Mouse (Mus musculus) gastrocnemius, adult 8-10 months (tissue): ENCODE data around the gene Acbd3. TPM values are rescaled to one million over a fixed set of nuclear protein-coding genes. Genes with fewer than 3 reads are reported as not detected.

ENCODE experiments used
- DNase-seq, 2 experiments: peaks; one replicate each; pipeline ENCODE4 v3.0.0; 2022; ENCODE audit warnings: low spot score in 2 of 2
- total RNA-seq, 4 experiments: library from RNA; stranded (reverse); gene quantifications; 2 replicates each; pipeline ENCODE4 v1.2.4; 2022

Acbd3 gene
- total RNA-seq, result 10 to 100 TPM; 10.2 to 15.0 (median 13.6) TPM

DNA sequence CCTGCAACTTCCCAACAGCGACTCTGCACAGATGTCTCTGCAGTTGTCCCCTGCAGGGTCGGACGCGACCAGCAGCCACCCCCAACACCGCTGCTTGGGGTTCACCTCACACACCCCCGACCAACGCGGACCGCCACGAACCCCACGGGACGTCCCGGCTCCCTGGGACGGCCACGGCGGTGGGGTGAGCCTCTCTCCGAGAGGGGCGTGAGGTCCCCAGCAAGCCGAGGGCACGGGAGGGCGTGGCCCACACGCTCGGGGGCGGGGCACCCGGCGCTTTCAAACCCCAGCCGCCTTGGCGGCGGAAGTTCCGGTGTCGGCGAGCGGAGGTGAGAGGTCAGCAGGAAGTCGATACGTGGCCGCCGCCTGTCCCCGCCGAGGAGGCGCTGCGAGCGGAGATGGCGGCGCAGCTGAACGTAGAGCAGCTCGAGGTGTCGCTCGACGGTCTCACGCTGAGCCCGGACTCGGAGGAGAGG lies at the start of gene Acbd3:
Acbd3 (plus strand) TSS at position 340 of the 476 bp plus-strand sequence.
- DNase-seq, result peak; percentile 79 to 87

GRCm38 (mm10) chr1:180691284-180691683 lies 34.6 kb upstream of the Acbd3 start:
- DNase-seq, result no peak

GRCm38 (mm10) chr1:180696626-180697352 lies 29.1 kb upstream of the Acbd3 start, which contains the start of gene Mixl1:
Gene Mixl1, minus strand, starts transcription at chr1:180697034.
- DNase-seq, result no peak

GRCm38 (mm10) chr1:180698063-180698462 lies 27.8 kb upstream of the Acbd3 start:
- no peak for DNase-seq

GRCm38 (mm10) chr1:180703400-180703799 lies 22.4 kb upstream of the Acbd3 start:
- no peak for DNase-seq

DNA sequence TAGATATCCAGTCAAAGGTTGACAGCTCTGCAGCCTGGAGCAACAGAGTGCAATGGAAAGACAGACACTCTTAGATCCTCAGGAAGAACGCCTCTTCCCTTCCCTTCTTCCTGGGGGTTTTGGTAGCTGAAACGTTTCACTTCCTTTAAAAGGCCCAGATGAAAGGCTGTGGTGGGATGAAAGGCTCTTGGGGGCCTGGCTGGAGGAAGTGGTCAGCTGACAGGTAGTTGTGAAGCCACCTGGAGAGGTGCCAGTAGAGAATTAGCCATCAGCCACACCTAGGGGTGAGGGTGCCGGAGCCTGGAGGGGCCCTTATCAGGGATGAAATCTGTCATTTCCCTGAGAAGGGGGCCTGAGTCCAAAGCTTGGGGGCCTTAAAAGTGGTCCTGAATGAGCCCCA lies 18.5 kb upstream of the Acbd3 start:
- DNase-seq, result no peak

- DNase-seq, result no peak
Measured at GRCm38 (mm10) chr1:180707813-180708212, 18.0 kb upstream of the Acbd3 start.

DNA sequence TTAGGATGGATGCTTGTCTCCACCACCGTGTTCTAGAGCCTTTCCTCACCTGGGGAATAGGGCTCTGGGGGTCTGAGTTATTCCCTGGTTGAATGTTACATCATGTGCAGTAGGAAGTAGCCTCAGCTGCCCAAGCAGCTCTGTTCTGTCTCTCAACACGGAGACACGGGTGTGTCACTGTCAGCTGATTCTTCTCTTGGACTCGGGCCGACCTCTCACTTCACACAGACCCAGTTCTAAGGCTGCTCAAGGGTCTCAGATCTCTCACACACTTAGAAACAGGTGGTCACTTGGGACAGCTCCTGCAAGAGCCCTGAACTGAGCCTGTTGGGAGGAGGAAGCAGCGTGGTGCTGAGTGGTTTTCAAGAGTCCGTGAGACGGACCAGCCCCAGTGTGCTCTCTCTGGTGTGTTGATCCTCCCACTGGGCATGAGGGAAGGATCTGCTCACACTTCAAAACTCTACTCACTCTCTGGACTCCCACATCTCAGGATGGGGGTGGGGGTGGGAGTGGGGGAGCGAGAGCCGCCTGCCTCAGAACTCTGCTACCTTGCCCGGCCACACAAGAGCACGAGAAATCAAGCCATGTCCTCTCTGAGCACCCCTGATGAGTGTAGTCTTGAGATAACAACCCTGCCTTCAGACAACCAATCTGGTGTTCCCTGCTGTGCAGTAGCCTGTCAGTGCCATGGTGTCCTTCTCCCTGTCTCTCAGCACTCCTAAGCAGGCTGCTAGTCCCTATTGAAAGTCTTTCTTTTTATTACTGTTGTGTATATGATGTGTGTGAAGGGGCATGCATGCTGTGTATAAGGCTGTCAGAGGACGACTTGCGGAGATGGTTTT lies 16.7 kb upstream of the Acbd3 start:
- DNase-seq, result no peak

DNA sequence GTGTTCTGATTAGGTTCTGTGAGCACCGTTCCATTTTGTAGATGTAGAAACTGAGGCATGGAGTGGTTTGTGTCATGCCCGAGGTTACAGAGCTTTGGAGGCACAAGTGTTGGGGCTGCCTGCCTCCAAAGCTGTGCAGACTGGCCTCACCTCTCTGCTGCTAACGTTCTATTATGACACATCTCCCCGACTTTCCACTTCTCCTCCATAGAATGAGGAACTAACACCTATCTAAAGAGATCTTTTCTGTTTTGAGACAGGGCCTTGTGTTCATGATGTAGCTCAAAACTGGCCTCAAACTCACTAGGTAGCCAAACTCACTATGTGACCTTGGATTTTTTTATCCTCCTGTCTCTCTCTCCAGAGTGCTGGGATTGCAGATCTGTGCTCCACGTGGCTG lies 7.1 kb upstream of the Acbd3 start:
- DNase-seq, result no peak

GRCm38 (mm10) chr1:180719483-180719882 lies 6.4 kb upstream of the Acbd3 start:
- no peak for DNase-seq

DNA sequence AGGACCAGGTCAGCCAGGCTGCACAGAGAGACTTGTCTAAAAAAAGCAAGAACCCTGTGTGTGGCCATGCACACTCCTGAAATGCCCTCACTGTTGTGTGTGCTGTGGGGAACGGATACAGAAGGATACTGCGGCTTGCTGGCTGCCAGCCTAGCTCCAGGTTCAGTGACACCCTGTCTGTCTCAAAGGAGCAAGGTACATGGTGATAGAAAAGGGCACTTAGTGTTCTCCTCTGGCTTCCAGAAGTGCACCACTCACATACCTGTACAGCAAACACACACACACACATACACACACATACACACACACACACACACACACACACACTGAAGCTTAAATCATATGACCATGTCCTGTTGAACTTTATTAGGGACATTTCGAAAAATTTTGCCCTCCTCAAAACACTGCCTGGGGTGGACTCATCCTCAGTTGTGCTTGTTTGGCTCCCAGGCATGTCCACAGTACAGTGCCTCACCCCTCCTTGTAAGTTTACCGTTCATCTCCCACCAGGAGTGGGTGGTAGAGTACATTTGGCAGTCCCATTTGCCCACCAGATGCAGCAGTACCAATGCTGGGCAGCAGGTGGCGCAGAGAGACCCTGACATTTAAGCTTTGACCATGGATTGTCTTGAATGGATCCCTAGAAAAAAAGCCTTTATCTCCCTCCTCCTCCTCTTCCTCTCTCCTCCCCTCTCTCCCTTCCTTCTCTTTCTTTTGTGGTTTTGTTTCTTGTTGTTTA lies 5.7 kb upstream of the Acbd3 start:
- peak; percentile 64 to 70 for DNase-seq

- DNase-seq, result no peak
Measured at GRCm38 (mm10) chr1:180722608-180723007, 3.2 kb upstream of the Acbd3 start.

GRCm38 (mm10) chr1:180723701-180724238 lies 2.1 kb upstream of the Acbd3 start:
- DNase-seq, result no peak

- peak in 1 of 2 experiments; percentile 7 for DNase-seq
Measured at GRCm38 (mm10) chr1:180726183-180726582, 340 bp downstream of the Acbd3 start.

DNA sequence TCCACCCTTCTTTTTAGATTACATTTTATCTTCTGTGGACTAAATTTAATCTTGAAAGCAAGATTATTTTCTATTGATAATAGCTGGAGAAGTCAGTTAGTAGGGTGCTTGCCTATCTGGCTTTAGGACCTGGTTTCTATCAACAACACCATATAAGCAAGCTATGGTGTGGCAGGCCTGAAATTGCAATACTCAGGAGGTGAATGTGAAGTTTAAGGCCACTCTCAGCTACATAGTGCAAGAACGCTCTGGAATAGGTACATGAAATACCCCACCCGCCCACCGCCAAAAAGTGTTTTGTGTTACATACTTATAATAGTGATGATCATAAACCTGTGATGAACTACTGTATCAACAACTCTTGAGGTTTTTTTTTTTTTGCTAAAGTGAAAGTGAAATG lies 3.4 kb downstream of the Acbd3 start:
- no peak for DNase-seq

DNA sequence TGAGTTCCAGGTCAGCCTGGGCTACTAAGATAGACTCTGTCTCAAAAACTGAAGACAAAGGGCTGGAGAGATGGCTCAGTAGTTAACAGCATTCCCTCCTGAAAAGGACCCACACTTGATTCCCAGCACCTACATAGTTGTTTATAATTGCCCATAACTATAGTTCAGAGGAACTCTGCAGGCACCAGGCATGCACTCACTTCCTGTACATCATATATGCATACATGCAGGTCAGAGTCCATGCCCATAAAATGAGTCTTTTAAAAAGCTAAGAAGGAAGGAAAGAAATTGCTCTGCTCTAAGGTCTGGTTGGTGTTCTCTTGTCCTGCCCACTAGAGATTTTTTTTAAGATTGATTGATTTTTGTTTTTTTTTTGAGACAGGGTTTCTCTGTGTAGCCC lies 22.0 kb downstream of the Acbd3 start:
- no peak for DNase-seq

- no peak for DNase-seq
Measured at GRCm38 (mm10) chr1:180752115-180752514, 26.3 kb downstream of the Acbd3 start.

DNA sequence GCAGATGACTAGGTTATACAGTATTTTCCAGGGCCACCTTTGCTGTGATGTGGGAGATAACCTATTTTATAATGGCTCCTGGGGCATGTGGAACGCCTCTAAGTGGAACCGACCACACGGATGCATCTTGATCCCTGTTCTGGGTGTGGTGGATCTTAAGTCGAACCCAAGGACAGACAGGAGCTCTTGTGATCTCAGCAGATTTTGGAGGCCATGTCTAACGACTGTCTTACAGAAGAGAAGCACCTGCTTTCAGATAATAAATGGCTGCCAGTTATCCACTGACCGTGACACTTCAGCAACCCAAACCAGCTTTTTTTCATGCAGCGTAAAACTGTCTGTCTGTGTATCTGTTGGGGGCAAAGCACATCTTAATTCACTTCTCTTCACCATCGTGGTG lies 28.5 kb downstream of the Acbd3 start:
- no peak for DNase-seq

DNA sequence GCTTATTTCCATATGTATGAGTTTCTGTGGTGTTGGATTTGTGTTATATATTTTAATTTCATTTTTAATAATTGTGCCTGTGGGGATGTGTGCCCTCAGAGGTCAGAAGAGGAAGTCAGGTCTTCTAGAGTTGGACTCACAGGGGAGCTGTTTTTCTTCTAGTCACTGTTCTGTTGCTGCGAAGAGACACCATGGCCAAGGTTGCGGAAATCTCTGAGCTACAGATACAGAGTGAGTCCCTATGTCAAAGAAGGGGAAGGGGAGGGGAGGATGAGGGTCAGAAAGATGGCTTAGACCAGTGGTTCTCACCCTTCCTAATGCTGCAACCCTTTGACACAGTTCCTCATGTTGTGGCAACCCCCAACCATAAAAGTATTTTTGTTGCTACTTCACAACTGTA lies 30.9 kb downstream of the Acbd3 start:
- DNase-seq, result no peak

- no peak for DNase-seq
Measured at GRCm38 (mm10) chr1:180757252-180757955, 31.6 kb downstream of the Acbd3 start.
